Mouse (Mus musculus) brain, embryonic 14.5 days (tissue): Measurements from ENCODE around the gene Ccrl2. TPM values are rescaled to one million over a fixed set of nuclear protein-coding genes. Genes with fewer than 3 reads are reported as not detected.

Experiments
- DNase-seq: peaks from one replicate; pipeline ENCODE4 v3.0.0-alpha.2; 2011; ENCODE audit warnings: low read depth
- CTCF ChIP-seq: fragments of 200-500 bp; IDR thresholded peaks from 2 replicates; pipeline ENCODE4 v1.5.1; 2012; ENCODE audit warnings: inconsistent platforms, mild to moderate bottlenecking, moderate library complexity, borderline replicate concordance; ENCODE audit not compliant: insufficient read depth, insufficient read length; ENCODE audit errors: extremely low read depth
- POLR2A ChIP-seq: fragments of 200-500 bp; IDR thresholded peaks from 2 replicates; pipeline ENCODE4 v1.6.1; 2012; ENCODE audit warnings: mild to moderate bottlenecking, inconsistent platforms, borderline replicate concordance; ENCODE audit not compliant: poor library complexity, insufficient read depth, insufficient read length, severe bottlenecking; ENCODE audit errors: extremely low read depth
- polyA plus RNA-seq: library from polyadenylated mRNA; depleted of rRNA; stranded (reverse); fragments of >200 nt; gene quantifications from 2 replicates; pipeline ENCODE4 v1.2.3, GENCODE M21; 2012

Ccrl2 gene
- polyA plus RNA-seq, 1 experiment = 1.1 TPM

DNA sequence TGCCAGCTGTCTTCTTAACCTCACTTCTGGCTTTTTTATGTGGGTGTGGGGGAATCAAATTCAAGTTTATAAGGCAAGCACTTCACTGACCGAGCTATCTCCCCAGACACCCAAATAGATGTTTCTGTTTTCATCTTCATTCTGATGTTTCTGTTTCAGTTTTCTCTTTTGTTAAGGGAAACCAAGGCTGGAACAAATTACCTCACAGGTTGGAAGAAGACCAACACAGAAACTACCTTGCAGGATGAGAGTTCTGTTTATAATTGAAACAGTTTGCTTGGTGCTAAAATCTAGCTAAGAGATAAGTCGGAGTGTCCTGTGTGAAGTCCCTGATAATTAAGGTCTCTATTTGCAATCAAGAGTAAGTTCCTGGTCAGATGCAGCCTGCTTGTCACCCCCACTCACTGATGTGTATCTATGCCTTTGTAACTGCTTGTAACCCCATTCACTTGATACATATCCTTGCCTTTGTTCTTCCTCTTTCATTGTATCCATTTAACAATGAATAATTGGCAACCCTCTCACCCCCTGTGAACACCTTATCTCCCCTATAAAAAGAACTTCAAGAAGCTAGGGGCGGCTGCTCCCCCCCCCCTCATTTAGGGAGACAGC is 29.8 kb upstream of the Ccrl2 start:
- no peak for TF ChIP-seq POLR2A
- no peak for TF ChIP-seq CTCF
- peak; percentile 6 for DNase-seq

DNA sequence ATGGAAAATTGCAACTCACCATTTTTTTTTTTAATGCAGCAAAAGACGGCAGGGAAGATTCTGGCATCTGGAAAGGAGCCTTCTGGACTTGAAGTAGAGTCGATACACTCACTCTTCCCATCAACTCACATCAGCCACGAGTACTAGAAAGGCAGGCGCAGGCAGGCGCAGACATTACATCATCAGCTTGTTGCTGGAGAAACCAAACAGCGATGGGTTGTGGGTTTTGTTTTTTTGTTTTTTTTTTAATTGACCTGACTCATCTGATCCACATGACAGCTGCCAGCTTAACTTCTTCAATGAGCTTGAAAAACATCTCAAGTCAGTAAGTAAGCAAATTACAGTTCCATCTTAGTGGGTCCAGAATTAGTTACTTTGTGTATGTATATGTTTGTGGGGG is 28.8 kb upstream of the Ccrl2 start:
- no peak for DNase-seq
- TF ChIP-seq CTCF = no peak
- TF ChIP-seq POLR2A = no peak

DNA sequence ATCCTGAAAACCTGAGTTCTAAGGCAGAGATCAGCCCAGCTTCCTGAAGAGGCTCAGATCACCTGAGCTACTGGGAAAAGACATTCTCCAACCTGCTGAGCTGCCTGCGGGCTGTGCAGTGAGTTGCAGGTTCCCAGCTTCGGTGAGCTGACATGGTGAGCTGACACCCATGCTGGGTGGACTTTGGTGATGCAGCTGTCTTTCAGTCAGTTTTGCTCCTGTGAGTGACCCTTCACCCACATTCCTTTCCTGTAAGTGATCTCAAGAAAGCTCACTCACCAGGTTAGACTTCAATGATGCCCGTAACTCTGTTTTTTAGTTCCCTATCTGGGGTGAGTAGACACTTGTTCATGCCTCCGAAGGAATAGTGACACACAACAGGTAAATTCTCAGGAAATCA is 28.0 kb upstream of the Ccrl2 start:
- no peak for TF ChIP-seq CTCF

DNA sequence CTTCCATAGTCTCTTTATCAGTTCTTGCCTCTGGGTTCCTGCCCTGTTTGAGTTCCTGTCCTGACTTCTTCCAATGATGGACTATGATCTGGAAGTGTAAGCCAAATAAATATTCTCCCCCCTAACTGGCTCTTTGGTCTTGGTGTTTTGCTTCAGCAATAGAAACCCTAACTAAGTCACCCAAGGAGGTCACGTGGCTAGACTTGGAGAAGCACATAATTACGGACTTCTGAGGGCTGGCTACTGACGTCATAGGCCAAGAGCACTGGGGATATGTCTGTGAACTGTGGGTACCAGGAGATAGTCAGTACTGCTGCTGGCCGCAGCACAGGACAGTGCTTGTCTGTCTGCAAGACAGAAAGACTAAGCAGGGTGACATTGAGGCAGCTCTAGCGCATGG is 24.4 kb upstream of the Ccrl2 start:
- TF ChIP-seq POLR2A (no peak), CTCF (no peak)
- no peak for DNase-seq

More for the DNA sequence above, 28.0 kb upstream of the Ccrl2 start:
- no peak for DNase-seq

DNA sequence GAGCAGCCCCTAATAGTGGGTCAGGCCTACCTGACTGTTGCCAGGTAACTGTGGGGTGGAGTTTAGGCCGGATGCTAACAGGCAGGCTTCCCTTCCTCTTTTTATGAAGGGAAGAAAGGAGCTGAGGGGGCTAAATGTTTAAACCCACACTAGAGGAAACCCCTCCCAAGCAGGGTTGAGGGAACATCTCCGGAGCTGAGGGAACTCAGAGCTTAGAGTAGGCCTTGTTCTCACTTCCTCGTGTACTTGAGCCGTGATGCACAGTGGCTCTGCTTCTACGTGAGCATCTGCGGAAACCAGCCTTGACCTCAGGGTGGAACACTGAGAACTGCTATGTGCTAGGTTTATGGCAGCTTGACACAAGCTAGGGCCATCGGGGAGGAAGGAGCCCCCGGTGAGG is 23.5 kb upstream of the Ccrl2 start:
- TF ChIP-seq POLR2A (no peak), CTCF (no peak)
- no peak for DNase-seq

- DNase-seq = no peak
- TF ChIP-seq CTCF (peak; percentile 41; the same call in 1 of the 2 replicates), POLR2A (no peak)
These were observed 20.4 kb upstream of the Ccrl2 start for GRCm38 (mm10) chr9:111077745-111078144.

DNA sequence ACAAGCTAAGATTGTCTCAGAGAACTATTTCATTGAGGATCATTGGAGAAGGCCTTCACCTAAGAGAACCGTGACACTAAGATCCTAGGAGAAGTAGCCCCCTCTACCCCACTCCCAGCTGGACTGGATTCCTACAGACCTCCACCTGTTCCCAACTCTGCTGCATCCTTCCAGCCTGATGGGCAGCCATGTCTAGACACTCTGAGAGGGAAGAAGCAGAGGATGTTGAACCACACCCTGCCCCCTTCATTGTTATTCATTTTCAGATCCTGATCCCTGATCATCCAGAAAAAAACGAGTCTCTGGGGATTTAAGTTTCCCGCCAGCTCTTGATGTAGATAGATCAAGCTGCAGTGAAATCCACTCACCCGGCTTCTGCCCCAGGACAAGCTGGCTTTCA is 15.7 kb upstream of the Ccrl2 start:
- TF ChIP-seq CTCF (no peak), POLR2A (no peak)
- DNase-seq = no peak

DNA sequence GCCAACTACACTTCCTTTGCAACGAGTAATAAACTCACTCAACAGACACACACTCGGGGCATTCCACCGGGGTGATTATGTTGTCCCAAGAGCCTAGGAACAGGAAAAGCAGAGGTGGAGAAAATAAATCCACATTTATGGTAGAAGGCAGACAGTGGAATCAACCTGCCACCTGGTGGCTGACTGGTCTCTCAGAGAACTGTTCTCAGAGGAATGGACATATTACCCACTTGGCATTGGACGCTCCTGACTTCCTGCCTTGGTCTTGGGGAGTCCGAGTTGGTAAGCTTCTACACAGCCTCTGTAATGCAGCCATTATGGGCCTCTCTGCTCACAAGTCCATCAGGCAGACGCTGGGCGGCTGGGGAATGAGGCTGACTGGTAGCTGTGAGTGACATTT is 14.9 kb upstream of the Ccrl2 start:
- DNase-seq = peak; percentile 19
- peak; percentile 45; the same call in 1 of the 2 replicates for TF ChIP-seq CTCF
- no peak for TF ChIP-seq POLR2A

- DNase-seq = peak; percentile 17
These were observed 13.2 kb upstream of the Ccrl2 start for GRCm38 (mm10) chr9:111070546-111070961.

DNA sequence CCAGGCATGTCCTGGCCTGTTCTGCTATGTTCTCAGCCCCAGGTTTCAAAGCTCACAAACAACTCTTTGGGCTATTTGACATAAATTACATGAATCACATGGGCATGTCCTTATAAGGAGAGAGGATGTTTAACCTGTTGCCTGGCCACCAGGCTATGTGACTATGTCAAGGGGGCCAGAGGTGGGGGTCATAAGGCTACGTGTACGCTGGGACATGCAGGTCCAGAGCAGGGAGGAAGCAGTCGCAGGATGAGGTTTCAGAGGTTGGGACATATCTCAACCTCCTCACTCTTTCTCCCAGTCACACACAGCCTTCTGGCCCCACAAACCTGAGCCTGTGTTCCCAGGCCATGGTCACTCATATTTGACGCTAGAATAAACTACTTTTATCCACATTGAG is 9.7 kb upstream of the Ccrl2 start:
- TF ChIP-seq CTCF (no peak), POLR2A (no peak)
- no peak for DNase-seq

More at GRCm38 (mm10) chr9:111070546-111070961, 13.2 kb upstream of the Ccrl2 start:
- TF ChIP-seq POLR2A = no peak
- peak; percentile 58; the same call in 1 of the 2 replicates for TF ChIP-seq CTCF

DNA sequence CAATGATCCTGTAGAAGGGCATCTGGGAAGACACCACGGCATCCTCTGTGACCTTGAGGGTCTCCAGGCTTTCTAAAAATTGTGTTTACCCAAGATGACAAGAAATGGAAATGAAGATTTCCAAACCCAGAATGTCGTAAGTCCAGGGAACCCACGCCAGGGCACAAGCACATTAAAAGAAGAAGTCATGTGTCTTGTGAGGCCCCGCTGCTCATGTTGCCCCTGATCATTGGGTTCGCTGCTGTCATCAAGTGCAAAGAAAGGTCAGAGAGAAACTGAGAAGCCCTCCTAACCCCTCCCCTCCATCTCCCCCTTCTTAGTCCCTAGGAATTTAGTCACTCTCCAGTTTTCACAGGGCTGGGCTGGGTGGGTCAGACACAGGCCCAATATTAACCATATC is 5.5 kb upstream of the Ccrl2 start:
- TF ChIP-seq CTCF = no peak
- no peak for DNase-seq

DNA sequence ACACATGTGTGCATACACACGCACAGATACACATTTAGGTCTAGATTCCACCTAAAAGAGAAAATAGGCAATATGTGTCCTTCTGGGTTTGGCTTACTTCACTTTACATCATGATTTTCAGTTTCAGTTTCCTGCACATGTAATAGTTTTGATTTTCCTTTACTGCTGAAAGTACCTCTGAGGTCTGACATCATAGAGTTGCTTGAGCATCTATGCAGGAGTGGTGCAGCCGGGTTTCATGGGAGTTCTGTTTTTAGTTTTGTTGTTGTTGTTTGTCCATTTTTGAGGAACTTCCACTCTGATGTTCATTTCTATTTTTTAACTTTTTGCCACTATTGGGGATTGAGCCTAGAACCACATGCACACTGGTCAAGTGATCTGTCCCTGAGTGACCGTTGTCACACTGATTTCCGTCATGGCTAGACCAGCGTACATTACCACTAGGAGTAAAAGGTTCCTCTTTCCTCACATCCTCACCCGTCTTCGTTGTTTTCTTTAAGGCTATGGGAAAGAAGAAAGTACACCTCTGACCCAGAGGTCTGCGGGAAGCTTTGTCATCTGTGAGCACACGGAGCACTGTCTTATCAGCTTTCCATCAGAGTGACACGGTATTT is 1.7 kb upstream of the Ccrl2 start:
- DNase-seq = no peak
- TF ChIP-seq CTCF (no peak), POLR2A (no peak)
